Mouse (Mus musculus) gastrocnemius, postnatal 36 days (tissue): ENCODE results near the gene Tada2a. TPM values are rescaled to one million over a fixed set of nuclear protein-coding genes. Genes with fewer than 3 reads are reported as not detected.

Source experiments
- total RNA-seq, 2 experiments: library from RNA; stranded (reverse); gene quantifications; 2 replicates each; pipeline ENCODE4 v1.2.3; 2021

Gene Tada2a
- total RNA-seq, 2 experiments from 2014 or later = 8.6 to 9.4 TPM

Other genes with a start within 250 kb of the Tada2a start
- 1 to 10 TPM; 8.5 to 9.6 TPM for gene Ddx52, start 187.5 kb downstream of the Tada2a start, total RNA-seq
- 10 to 100 TPM; 31.0 to 34.9 TPM for gene Synrg, start 165.2 kb downstream of the Tada2a start, total RNA-seq
- 1 to 10 TPM; 5.7 to 7.0 TPM for gene Dusp14, start 60.3 kb downstream of the Tada2a start, total RNA-seq
- 10 to 100 TPM; 10.1 to 15.5 TPM for gene Acaca, start 72 bp upstream of the Tada2a start, total RNA-seq
- not detected for gene Gm11437, start 37.9 kb upstream of the Tada2a start, total RNA-seq